Mouse (Mus musculus) forebrain, embryonic 16.5 days (tissue): ENCODE data around the gene Cby1. TPM values are rescaled to one million over a fixed set of nuclear protein-coding genes. Genes with fewer than 3 reads are reported as not detected.

Experiments
- ATAC-seq: fragments of 200-750 bp; cut with Nextera tagmentation; 2 replicates; pipeline ENCODE4 v1.8.0; 2017; ENCODE audit warnings: mild to moderate bottlenecking, moderate library complexity
- H3K27ac ChIP-seq: fragments of 300-500 bp; sonication (generic); 2 replicates; pipeline ENCODE4 v1.5.1; 2014; ENCODE audit warnings: low read length, control low read depth
- H3K27me3 ChIP-seq: fragments of 300-500 bp; sonication (generic); replicated peaks from 2 replicates; pipeline ENCODE4 v1.6.1; 2014; ENCODE audit warnings: low read length; ENCODE audit not compliant: control insufficient read depth, insufficient read depth
- H3K36me3 ChIP-seq: fragments of 300-500 bp; sonication (generic); 2 replicates; pipeline ENCODE4 v1.6.1; 2014; ENCODE audit not compliant: control insufficient read depth, insufficient read depth
- H3K4me1 ChIP-seq: fragments of 300-500 bp; sonication (generic); replicated peaks from 2 replicates; pipeline ENCODE4 v1.6.1; 2014; ENCODE audit warnings: low read length; ENCODE audit not compliant: control insufficient read depth, insufficient read depth
- H3K4me2 ChIP-seq: fragments of 300-500 bp; sonication (generic); 2 replicates; pipeline ENCODE4 v1.6.1; 2014; ENCODE audit warnings: mild to moderate bottlenecking, low read length, control low read depth
- H3K4me3 ChIP-seq: fragments of 300-500 bp; sonication (generic); replicated peaks from 2 replicates; pipeline ENCODE4 v1.5.1; 2014; ENCODE audit warnings: mild to moderate bottlenecking, low read length, control low read depth
- H3K9ac ChIP-seq: fragments of 300-500 bp; sonication (generic); replicated peaks from 2 replicates; pipeline ENCODE4 v1.6.1; 2014; ENCODE audit warnings: low read depth, low read length, control low read depth
- H3K9me3 ChIP-seq: fragments of 300-500 bp; sonication (generic); 2 replicates; pipeline ENCODE4 v1.6.1; 2016; ENCODE audit warnings: low read length; ENCODE audit not compliant: control insufficient read depth
- WGBS: fragments of 180-500 bp; shearing (Covaris S2); extraction: QIAGEN DNeasy Blood & Tissue Kit; methylation state at CpG from one replicate; pipeline ENCODE4 v1.1.7; 2014; 5-methylcytosine and 5-hydroxymethylcytosine counted together
- polyA plus RNA-seq: library from polyadenylated mRNA; unstranded; fragments of >200 nt; fragmentation: Nextera tagmentation; extraction: Ambion mirVana; gene quantifications from 2 replicates; pipeline ENCODE4 v1.2.1, GENCODE M21; 2015

Cby1 gene
- polyA plus RNA-seq, 1 experiment from 2014 or later: 117 TPM

DNA sequence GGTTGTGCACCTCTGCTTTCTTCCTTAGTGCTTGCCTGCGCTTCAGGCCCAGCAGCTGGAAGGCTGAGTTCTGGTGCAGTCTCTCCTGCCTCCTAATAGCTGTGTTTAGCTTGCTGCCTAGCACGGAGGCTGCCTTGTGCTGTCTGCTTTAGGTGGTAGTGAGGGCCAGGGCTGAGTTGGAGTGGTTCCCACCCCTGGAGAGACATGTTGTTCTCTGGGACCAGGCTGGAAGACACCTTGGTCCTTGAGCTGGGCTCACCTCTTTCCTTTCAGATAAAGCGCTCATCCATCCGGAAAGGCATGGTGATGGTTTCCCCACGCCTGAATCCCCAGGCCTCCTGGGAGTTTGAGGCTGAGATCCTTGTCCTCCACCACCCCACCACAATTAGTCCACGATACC, 57.7 kb downstream of the Cby1 start:
- Histone ChIP-seq H3K9ac (no peak overlapping the region), H3K27me3 (no peaks in the 10 kb centered on the region), H3K36me3 (peaks cover 31% of the 10 kb centered on the region), H3K4me1 (no peaks in the 10 kb centered on the region), H3K9me3 (no peaks in the 10 kb centered on the region), H3K4me2 (no peak overlapping the region), H3K27ac (no peak overlapping the region), H3K4me3 (no peak overlapping the region)
- WGBS: 82% methylated on average over 6 of the region's 6 CpGs
- ATAC-seq: no peak

Other genes with a start within 250 kb of the Cby1 start
- gene Csnk1e, start 203.6 kb upstream of the Cby1 start, polyA plus RNA-seq: 234 and 240 TPM in 2 replicates
- gene Kcnj4, start 154.0 kb upstream of the Cby1 start, polyA plus RNA-seq: 0.11 and 0.43 TPM in 2 replicates
- 4.8 and 8.7 TPM in 2 replicates for gene Kdelr3, start 142.8 kb upstream of the Cby1 start, polyA plus RNA-seq
- gene Ddx17, start 112.5 kb upstream of the Cby1 start, polyA plus RNA-seq: 60.2 and 63.3 TPM in 2 replicates
- 0.84 and 0.94 TPM in 2 replicates for gene Dmc1, start 54.1 kb upstream of the Cby1 start, polyA plus RNA-seq
- 3.9 and 4.5 TPM in 2 replicates for gene Fam227a, start 243 bp upstream of the Cby1 start, polyA plus RNA-seq
- gene Tomm22, start 11.7 kb downstream of the Cby1 start, polyA plus RNA-seq: 249 and 262 TPM in 2 replicates
- 24.5 and 25.2 TPM in 2 replicates for gene Josd1, start 28.7 kb downstream of the Cby1 start, polyA plus RNA-seq
- 55.7 and 56.5 TPM in 2 replicates for gene Gtpbp1, start 31.6 kb downstream of the Cby1 start, polyA plus RNA-seq
- 8.9 and 9.9 TPM in 2 replicates for gene Sun2, start 83.3 kb downstream of the Cby1 start, polyA plus RNA-seq
- 87.9 and 89.5 TPM in 2 replicates for gene Dnal4, start 118.7 kb downstream of the Cby1 start, polyA plus RNA-seq
- 19.2 and 24.7 TPM in 2 replicates for gene Nptxr, start 145.6 kb downstream of the Cby1 start, polyA plus RNA-seq
- gene Npcd, start 175.0 kb downstream of the Cby1 start, polyA plus RNA-seq: 1.4 TPM in 1 of 2 replicates, not detected in the other
- 49.3 and 53.2 TPM in 2 replicates for gene Cbx6, start 175.5 kb downstream of the Cby1 start, polyA plus RNA-seq
- gene Apobec3, start 232.5 kb downstream of the Cby1 start, polyA plus RNA-seq: 6.7 and 8.5 TPM in 2 replicates